Mouse (Mus musculus): Measurements from ENCODE around the gene Sh3kbp1. TPM values are rescaled to one million over a fixed set of nuclear protein-coding genes. Genes with fewer than 3 reads are reported as not detected.

The Sh3kbp1 gene
- polyA plus RNA-seq, 1 experiment from 2014 or later: 48.6 TPM

DNA sequence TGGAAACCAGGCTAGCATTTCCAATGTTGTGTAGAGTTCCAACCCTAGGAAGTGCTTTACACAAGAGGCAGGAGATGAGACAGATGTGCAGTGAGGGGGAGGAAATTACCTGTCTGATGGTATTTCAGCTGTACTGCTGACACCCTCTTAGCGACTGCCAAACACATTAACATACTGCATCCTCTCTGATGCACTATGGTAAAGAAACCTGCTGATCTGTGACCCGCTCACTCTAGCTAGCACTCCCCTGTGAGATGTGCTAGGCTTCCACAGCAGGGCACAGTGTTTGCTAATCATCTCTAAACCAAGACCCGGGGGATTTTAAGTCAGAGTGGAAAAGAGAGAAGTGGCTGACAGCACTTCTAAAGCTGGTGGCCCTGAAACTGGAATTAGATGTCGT is 145.1 kb downstream of the Sh3kbp1 start:
- H3K4me2 ChIP-seq (ENCODE audit: low read depth, low read length): no peak overlapping the region
- no peak overlapping the region for H3K27ac ChIP-seq (ENCODE audit: low read depth, low read length)

GRCm38 (mm10) chrX:159775042-159775441 is 148.0 kb downstream of the Sh3kbp1 start:
- no peak overlapping the region for H3K4me3 ChIP-seq (ENCODE audit: low read depth, low read length)
- 56% methylated on average over 4 of the region's 4 CpGs for WGBS
- no peaks in the 10 kb centered on the region for H3K27me3 ChIP-seq (ENCODE audit: control insufficient read depth, insufficient read depth, low read length)
- H3K9me3 ChIP-seq (ENCODE audit: control insufficient read depth, low read length): no peaks in the 10 kb centered on the region
- no peak for ATAC-seq (ENCODE audit: low read depth)
- H3K9ac ChIP-seq (replicated peaks; ENCODE audit: low read depth, low read length): no peak overlapping the region
- H3K4me1 ChIP-seq (ENCODE audit: control insufficient read depth, insufficient read depth, low read length): no peaks in the 10 kb centered on the region
- no peak overlapping the region for H3K27ac ChIP-seq (ENCODE audit: low read depth, low read length)
- no peak overlapping the region for H3K4me2 ChIP-seq (ENCODE audit: low read depth, low read length)
- H3K36me3 ChIP-seq (ENCODE audit: control insufficient read depth, insufficient read depth, low read length): no peaks in the 10 kb centered on the region

More for the DNA sequence above, 145.1 kb downstream of the Sh3kbp1 start:
- WGBS: 57% methylated on average over 4 of the region's 4 CpGs
- Histone ChIP-seq H3K27me3 (ENCODE audit: control insufficient read depth, insufficient read depth, low read length) (no peaks in the 10 kb centered on the region), H3K4me1 (ENCODE audit: control insufficient read depth, insufficient read depth, low read length) (no peaks in the 10 kb centered on the region), H3K36me3 (ENCODE audit: control insufficient read depth, insufficient read depth, low read length) (no peaks in the 10 kb centered on the region), H3K9ac (replicated peaks; ENCODE audit: low read depth, low read length) (no peak overlapping the region), H3K9me3 (ENCODE audit: control insufficient read depth, low read length) (no peaks in the 10 kb centered on the region), H3K4me3 (ENCODE audit: low read depth, low read length) (no peak overlapping the region)
- no peak for ATAC-seq (ENCODE audit: low read depth)

DNA sequence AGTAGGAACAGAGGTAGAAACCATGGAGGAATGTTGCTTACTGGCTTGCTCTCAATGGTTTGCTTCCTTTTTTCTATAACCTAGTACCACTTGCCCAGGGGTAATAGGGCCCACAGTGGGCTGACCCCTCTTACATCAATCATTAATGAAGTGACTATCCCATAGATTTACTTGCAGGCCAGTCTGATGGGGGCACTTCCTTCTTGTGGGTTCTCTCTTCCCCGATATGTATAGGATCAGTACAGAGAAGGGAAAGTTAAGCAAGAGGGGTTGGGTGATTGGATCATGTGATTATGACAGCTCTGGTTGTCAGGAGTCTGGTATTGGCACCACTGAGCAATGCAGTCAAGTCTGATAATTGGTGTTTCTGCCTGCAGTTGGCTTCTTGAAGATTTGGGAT is 151.7 kb downstream of the Sh3kbp1 start:
- Histone ChIP-seq H3K4me3 (ENCODE audit: low read depth, low read length) (no peak overlapping the region), H3K9ac (replicated peaks; ENCODE audit: low read depth, low read length) (no peak overlapping the region), H3K9me3 (ENCODE audit: control insufficient read depth, low read length) (no peaks in the 10 kb centered on the region), H3K4me1 (ENCODE audit: control insufficient read depth, insufficient read depth, low read length) (no peaks in the 10 kb centered on the region), H3K36me3 (ENCODE audit: control insufficient read depth, insufficient read depth, low read length) (no peaks in the 10 kb centered on the region), H3K4me2 (ENCODE audit: low read depth, low read length) (no peak overlapping the region), H3K27ac (ENCODE audit: low read depth, low read length) (no peak overlapping the region), H3K27me3 (ENCODE audit: control insufficient read depth, insufficient read depth, low read length) (no peaks in the 10 kb centered on the region)
- ATAC-seq (ENCODE audit: low read depth): no peak
- WGBS: 94% methylated on average over 1 of the region's 1 CpGs

GRCm38 (mm10) chrX:159790516-159790915 is 163.4 kb downstream of the Sh3kbp1 start:
- WGBS: 67% methylated on average over 3 of the region's 3 CpGs
- no peak overlapping the region for H3K9ac ChIP-seq (replicated peaks; ENCODE audit: low read depth, low read length)
- H3K27me3 ChIP-seq (ENCODE audit: control insufficient read depth, insufficient read depth, low read length): no peaks in the 10 kb centered on the region
- ATAC-seq (ENCODE audit: low read depth): no peak
- H3K4me1 ChIP-seq (ENCODE audit: control insufficient read depth, insufficient read depth, low read length): no peaks in the 10 kb centered on the region
- no peaks in the 10 kb centered on the region for H3K9me3 ChIP-seq (ENCODE audit: control insufficient read depth, low read length)
- H3K4me3 ChIP-seq (ENCODE audit: low read depth, low read length): no peak overlapping the region
- no peaks in the 10 kb centered on the region for H3K36me3 ChIP-seq (ENCODE audit: control insufficient read depth, insufficient read depth, low read length)
- no peak overlapping the region for H3K27ac ChIP-seq (ENCODE audit: low read depth, low read length)
- H3K4me2 ChIP-seq (ENCODE audit: low read depth, low read length): no peak overlapping the region

GRCm38 (mm10) chrX:159795603-159796002 is 168.5 kb downstream of the Sh3kbp1 start:
- ATAC-seq (ENCODE audit: low read depth): no peak
- WGBS: 66% methylated on average over 2 of the region's 2 CpGs
- H3K9ac ChIP-seq (replicated peaks; ENCODE audit: low read depth, low read length): no peak overlapping the region
- H3K4me2 ChIP-seq (ENCODE audit: low read depth, low read length): no peak overlapping the region
- no peaks in the 10 kb centered on the region for H3K36me3 ChIP-seq (ENCODE audit: control insufficient read depth, insufficient read depth, low read length)
- no peaks in the 10 kb centered on the region for H3K9me3 ChIP-seq (ENCODE audit: control insufficient read depth, low read length)
- no peaks in the 10 kb centered on the region for H3K27me3 ChIP-seq (ENCODE audit: control insufficient read depth, insufficient read depth, low read length)
- no peaks in the 10 kb centered on the region for H3K4me1 ChIP-seq (ENCODE audit: control insufficient read depth, insufficient read depth, low read length)
- H3K27ac ChIP-seq (ENCODE audit: low read depth, low read length): no peak overlapping the region
- H3K4me3 ChIP-seq (ENCODE audit: low read depth, low read length): no peak overlapping the region

DNA sequence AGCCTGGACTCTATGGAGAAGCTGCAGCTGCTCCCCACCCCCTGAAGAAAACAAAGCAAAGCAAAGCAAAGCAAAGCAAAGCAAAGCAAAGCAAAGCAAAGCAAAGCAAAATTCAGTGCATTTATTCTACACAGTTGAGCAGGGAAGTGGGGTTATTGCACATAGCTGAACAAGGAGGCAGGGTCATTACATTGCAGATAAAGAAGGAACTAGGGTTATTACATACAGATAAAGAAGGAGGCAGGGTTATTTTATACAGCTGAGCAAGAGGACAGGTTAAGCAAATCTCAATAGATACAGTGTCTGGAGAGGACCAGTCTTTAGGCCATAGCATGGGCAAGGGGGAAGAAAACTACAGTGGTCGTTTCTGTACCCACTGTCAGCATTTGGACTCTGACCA is 177.3 kb downstream of the Sh3kbp1 start:
- ATAC-seq (ENCODE audit: low read depth): no peak
- H3K27ac ChIP-seq (ENCODE audit: low read depth, low read length): no peak overlapping the region
- H3K4me1 ChIP-seq (ENCODE audit: control insufficient read depth, insufficient read depth, low read length): no peaks in the 10 kb centered on the region
- no peak overlapping the region for H3K9ac ChIP-seq (replicated peaks; ENCODE audit: low read depth, low read length)
- H3K4me2 ChIP-seq (ENCODE audit: low read depth, low read length): no peak overlapping the region
- no peaks in the 10 kb centered on the region for H3K27me3 ChIP-seq (ENCODE audit: control insufficient read depth, insufficient read depth, low read length)
- no peaks in the 10 kb centered on the region for H3K9me3 ChIP-seq (ENCODE audit: control insufficient read depth, low read length)
- 82% methylated on average over 1 of the region's 1 CpGs for WGBS
- no peaks in the 10 kb centered on the region for H3K36me3 ChIP-seq (ENCODE audit: control insufficient read depth, insufficient read depth, low read length)
- no peak overlapping the region for H3K4me3 ChIP-seq (ENCODE audit: low read depth, low read length)

DNA sequence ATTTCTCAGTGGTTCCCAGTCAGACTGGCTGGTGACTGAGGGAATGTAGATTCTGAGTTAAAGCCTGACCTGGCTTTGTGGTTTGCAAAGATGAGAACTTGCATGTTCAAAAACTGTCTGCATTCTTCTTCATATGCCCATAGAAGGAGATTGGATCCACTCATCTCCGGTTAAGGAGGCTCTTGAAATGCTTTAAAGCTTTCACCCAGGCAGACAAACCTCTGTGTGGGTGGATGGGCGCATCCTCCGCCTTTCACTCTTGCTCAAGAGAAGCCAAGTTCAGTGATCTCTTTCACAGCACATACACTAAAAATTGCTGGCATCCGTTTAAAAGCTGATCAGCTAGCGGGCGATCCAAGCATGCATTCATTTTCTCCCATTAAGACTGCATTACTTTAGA is 182.4 kb downstream of the Sh3kbp1 start:
- no peaks in the 10 kb centered on the region for H3K9me3 ChIP-seq (ENCODE audit: control insufficient read depth, low read length)
- no peak overlapping the region for H3K9ac ChIP-seq (replicated peaks; ENCODE audit: low read depth, low read length)
- no peak for ATAC-seq (ENCODE audit: low read depth)

GRCm38 (mm10) chrX:159810469-159810868 is 183.4 kb downstream of the Sh3kbp1 start:
- H3K9ac ChIP-seq (replicated peaks; ENCODE audit: low read depth, low read length): no peak overlapping the region
- H3K27ac ChIP-seq (ENCODE audit: low read depth, low read length): no peak overlapping the region
- H3K9me3 ChIP-seq (ENCODE audit: control insufficient read depth, low read length): no peaks in the 10 kb centered on the region
- no peak overlapping the region for H3K4me2 ChIP-seq (ENCODE audit: low read depth, low read length)
- H3K4me3 ChIP-seq (ENCODE audit: low read depth, low read length): no peak overlapping the region
- 84% methylated on average over 3 of the region's 3 CpGs for WGBS
- no peaks in the 10 kb centered on the region for H3K36me3 ChIP-seq (ENCODE audit: control insufficient read depth, insufficient read depth, low read length)
- H3K4me1 ChIP-seq (ENCODE audit: control insufficient read depth, insufficient read depth, low read length): no peaks in the 10 kb centered on the region
- H3K27me3 ChIP-seq (ENCODE audit: control insufficient read depth, insufficient read depth, low read length): no peaks in the 10 kb centered on the region
- no peak for ATAC-seq (ENCODE audit: low read depth)

More for the DNA sequence above, 182.4 kb downstream of the Sh3kbp1 start:
- Histone ChIP-seq H3K36me3 (ENCODE audit: control insufficient read depth, insufficient read depth, low read length) (no peaks in the 10 kb centered on the region), H3K4me3 (ENCODE audit: low read depth, low read length) (no peak overlapping the region), H3K27ac (ENCODE audit: low read depth, low read length) (no peak overlapping the region), H3K4me1 (ENCODE audit: control insufficient read depth, insufficient read depth, low read length) (no peaks in the 10 kb centered on the region), H3K27me3 (ENCODE audit: control insufficient read depth, insufficient read depth, low read length) (no peaks in the 10 kb centered on the region), H3K4me2 (ENCODE audit: low read depth, low read length) (no peak overlapping the region)
- 88% methylated on average over 6 of the region's 6 CpGs for WGBS

- Histone ChIP-seq H3K9ac (replicated peaks; ENCODE audit: low read depth, low read length) (no peak overlapping the region), H3K27ac (ENCODE audit: low read depth, low read length) (no peak overlapping the region), H3K4me1 (ENCODE audit: control insufficient read depth, insufficient read depth, low read length) (no peaks in the 10 kb centered on the region), H3K27me3 (ENCODE audit: control insufficient read depth, insufficient read depth, low read length) (no peaks in the 10 kb centered on the region), H3K4me3 (ENCODE audit: low read depth, low read length) (no peak overlapping the region), H3K36me3 (ENCODE audit: control insufficient read depth, insufficient read depth, low read length) (no peaks in the 10 kb centered on the region), H3K4me2 (ENCODE audit: low read depth, low read length) (no peak overlapping the region), H3K9me3 (ENCODE audit: control insufficient read depth, low read length) (no peaks in the 10 kb centered on the region)
- no peak for ATAC-seq (ENCODE audit: low read depth)
- 92% methylated on average over 2 of the region's 2 CpGs for WGBS
Measured at GRCm38 (mm10) chrX:159817508-159817907, 190.4 kb downstream of the Sh3kbp1 start.

DNA sequence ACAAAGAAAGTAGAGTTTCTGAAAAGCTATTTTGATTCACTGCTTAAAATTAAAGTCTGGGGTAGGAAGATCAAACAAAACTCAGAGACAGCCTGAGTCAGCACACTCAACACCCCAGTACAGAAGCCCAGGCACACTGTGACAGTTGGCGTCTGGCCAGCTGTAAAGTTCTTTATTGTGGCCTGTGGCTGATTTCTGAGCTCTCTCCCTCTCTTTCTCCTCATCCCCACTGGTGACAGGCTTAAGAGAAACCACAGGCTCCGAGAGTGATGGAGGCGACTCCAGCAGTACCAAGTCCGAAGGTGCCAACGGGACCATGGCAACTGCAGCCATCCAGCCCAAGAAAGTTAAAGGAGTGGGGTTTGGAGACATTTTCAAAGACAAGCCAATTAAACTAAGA is 201.1 kb downstream of the Sh3kbp1 start:
- no peak overlapping the region for H3K27ac ChIP-seq (ENCODE audit: low read depth, low read length)
- no peaks in the 10 kb centered on the region for H3K4me1 ChIP-seq (ENCODE audit: control insufficient read depth, insufficient read depth, low read length)
- 67% methylated on average over 5 of the region's 5 CpGs for WGBS
- no peak overlapping the region for H3K9ac ChIP-seq (replicated peaks; ENCODE audit: low read depth, low read length)
- H3K27me3 ChIP-seq (ENCODE audit: control insufficient read depth, insufficient read depth, low read length): no peaks in the 10 kb centered on the region
- H3K9me3 ChIP-seq (ENCODE audit: control insufficient read depth, low read length): no peaks in the 10 kb centered on the region
- H3K36me3 ChIP-seq (ENCODE audit: control insufficient read depth, insufficient read depth, low read length): no peaks in the 10 kb centered on the region
- ATAC-seq (ENCODE audit: low read depth): peak; percentile 46; the same call in 1 of the 2 replicates
- no peak overlapping the region for H3K4me3 ChIP-seq (ENCODE audit: low read depth, low read length)
- H3K4me2 ChIP-seq (ENCODE audit: low read depth, low read length): no peak overlapping the region

Measured in neural tube, embryonic 14.5 days (tissue).